Mouse (Mus musculus) ZHBTc4 (cell line): ENCODE results near the gene B4galnt1.

Source experiments
- DNase-seq: peaks from one replicate; pipeline ENCODE4 v3.0.0-alpha.2; 2011; ENCODE audit warnings: low read depth, low spot score

Gene B4galnt1

GRCm38 (mm10) chr10:127208921-127209320 lies 43.9 kb downstream of the B4galnt1 start:
- DNase-seq: no peak

GRCm38 (mm10) chr10:127209928-127210570 lies 45.0 kb downstream of the B4galnt1 start:
- no peak for DNase-seq

GRCm38 (mm10) chr10:127210961-127211405 lies 46.0 kb downstream of the B4galnt1 start:
- no peak for DNase-seq

GRCm38 (mm10) chr10:127211414-127211854 lies 46.4 kb downstream of the B4galnt1 start, which contains the start of gene Pip4k2c:
Gene Pip4k2c (minus strand): TSS chr10:127211585.
- DNase-seq: peak; percentile 97

- no peak for DNase-seq
These were observed 48.2 kb downstream of the B4galnt1 start for GRCm38 (mm10) chr10:127213272-127213671.

- peak; percentile 91 for DNase-seq
These were observed 48.8 kb downstream of the B4galnt1 start for GRCm38 (mm10) chr10:127213704-127214421.

- no peak for DNase-seq
These were observed 49.4 kb downstream of the B4galnt1 start for GRCm38 (mm10) chr10:127214422-127214803.

GRCm38 (mm10) chr10:127216456-127216855 lies 51.4 kb downstream of the B4galnt1 start:
- DNase-seq: no peak

GRCm38 (mm10) chr10:127217177-127217576 lies 52.2 kb downstream of the B4galnt1 start:
- DNase-seq: no peak

GRCm38 (mm10) chr10:127218339-127218738 lies 53.3 kb downstream of the B4galnt1 start:
- DNase-seq: no peak
